Mouse (Mus musculus) MEL (cell line): Measurements from ENCODE around the gene Card9.

Experiments
- CTCF ChIP-seq, 3 experiments: IDR thresholded peaks in 2 of 3; conservative IDR thresholded peaks in 1 of 3; 2 replicates each; pipeline ENCODE4 v1.5.1; 2011 to 2012; ENCODE audit warnings: low read length in 3 of 3, low read depth in 2 of 3, mild to moderate bottlenecking in 2 of 3, improper control_type of control experiment in 1 of 3, inconsistent platforms in 1 of 3, mixed read lengths in 1 of 3, moderate library complexity in 1 of 3; ENCODE audit not compliant: control insufficient read depth in 1 of 3, insufficient read depth in 1 of 3, poor library complexity in 1 of 3, severe bottlenecking in 1 of 3
- HCFC1 ChIP-seq: IDR thresholded peaks from 2 replicates; pipeline ENCODE4 v1.6.1; 2012; ENCODE audit warnings: low read depth, mild to moderate bottlenecking, inconsistent platforms, low read length, improper control_type of control experiment, moderate library complexity
- MAX ChIP-seq: IDR thresholded peaks from 2 replicates; pipeline ENCODE4 v1.6.1; 2011; ENCODE audit warnings: low read length, improper control_type of control experiment
- MXI1 ChIP-seq: IDR thresholded peaks from 2 replicates; pipeline ENCODE4 v1.6.1; 2011; ENCODE audit warnings: mild to moderate bottlenecking, low read depth, low read length, improper control_type of control experiment
- POLR2AphosphoS5 ChIP-seq: IDR thresholded peaks from 2 replicates; pipeline ENCODE4 v1.6.1; 2012; ENCODE audit warnings: low read depth, borderline replicate concordance, mild to moderate bottlenecking, inconsistent platforms, low read length, moderate library complexity, mixed read lengths
- RAD21 ChIP-seq: IDR thresholded peaks from 2 replicates; pipeline ENCODE4 v1.6.1; 2011; ENCODE audit warnings: mild to moderate bottlenecking, low read depth, low read length, improper control_type of control experiment
- USF1 ChIP-seq: IDR thresholded peaks from 2 replicates; pipeline ENCODE4 v1.6.1; 2014; ENCODE audit warnings: low read depth, mild to moderate bottlenecking, inconsistent platforms, low read length, improper control_type of control experiment, moderate library complexity
- ZNF384 ChIP-seq: IDR thresholded peaks from 2 replicates; pipeline ENCODE4 v1.6.1; 2012; ENCODE audit warnings: low read depth, mild to moderate bottlenecking, inconsistent platforms, low read length, improper control_type of control experiment

GRCm38 (mm10) chr2:26389154-26389690, 28.5 kb upstream of the Card9 start, which contains the start of the genes Entr1 and Pmpca:
- TF ChIP-seq CTCF (IDR thresholded peaks at IDR 0.05 in 2 of 3, conservative IDR thresholded peaks at IDR 0.05 in 1 of 3; ENCODE audit: control insufficient read depth in 1 of 3, insufficient read depth in 1 of 3, low read depth in 2 of 3, low read length in 3 of 3, poor library complexity in 1 of 3, severe bottlenecking in 1 of 3) (no peak), RAD21 (no peak), ZNF384 (no peak), HCFC1 (peak; percentile 87), MAX (no peak; the same call in 1 of the 2 replicates), USF1 (no peak), POLR2AphosphoS5 (no peak), MXI1 (peak; percentile 84)
